Mouse (Mus musculus) erythroid progenitor cell, adult 5-6 weeks (primary cell): Measurements from ENCODE around the gene Pigyl. TPM values are rescaled to one million over a fixed set of nuclear protein-coding genes. Genes with fewer than 3 reads are reported as not detected.

ENCODE experiments used
- ATAC-seq: replicated peaks from 2 replicates; pipeline ENCODE4 v1.8.0; 2016; ENCODE audit warnings: moderate number of reproducible peaks, mild to moderate bottlenecking, moderate TSS enrichment, inconsistent platforms; ENCODE audit not compliant: poor library complexity, low FRiP score, severe bottlenecking
- total RNA-seq, 2 experiments: library from RNA; stranded (forward) in 1 of 2; stranded (reverse) in 1 of 2; fragments of 150-400 nt in 1 of 2; fragments of 186-747, 209-891 nt in 1 of 2; gene quantifications; 2 replicates each; pipeline versions ENCODE4 v1.2.3 to v1.2.4; 2015 to 2017; ENCODE audit warnings: low replicate concordance in 2 of 2

Gene Pigyl
- total RNA-seq, 2 experiments from 2014 or later: 2.9 to 6.8 TPM

- ATAC-seq: no peak
Observed at GRCm38 (mm10) chr9:22169327-22169726, 12.7 kb downstream of the Pigyl start.

- ATAC-seq: 0 out of 2 replicates have a peak, but pooled peaks have one; percentile 34
Observed at GRCm38 (mm10) chr9:22172318-22172717, 15.7 kb downstream of the Pigyl start.

DNA sequence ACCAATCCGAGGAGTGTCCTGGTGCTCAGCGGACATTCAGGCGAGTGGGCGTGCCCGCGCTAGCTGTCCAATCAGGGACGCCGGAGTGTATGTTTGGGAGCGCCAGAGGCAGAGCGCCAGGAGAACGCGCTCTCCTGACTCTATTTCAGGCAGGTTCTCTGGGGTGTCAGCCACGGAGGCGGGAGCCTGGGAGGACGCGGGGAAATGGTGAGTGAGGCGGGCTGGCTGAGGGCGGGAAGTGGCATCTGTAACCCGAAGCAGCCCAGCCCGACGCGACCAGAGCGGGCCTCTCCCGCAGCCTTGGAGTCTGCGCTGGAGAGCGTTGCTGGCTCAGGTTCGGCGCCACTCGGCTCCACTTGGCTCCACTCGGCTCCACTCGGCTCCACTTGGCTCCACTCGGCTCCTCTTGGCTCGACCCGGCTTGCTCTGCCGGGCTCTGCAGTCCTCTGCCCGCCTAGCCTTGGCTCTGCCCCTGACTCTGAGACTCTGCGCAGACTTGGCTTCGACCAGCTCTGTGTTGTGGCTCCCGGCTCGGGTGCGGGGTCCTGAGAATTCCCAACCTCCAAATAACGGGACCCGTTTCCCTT is 31.5 kb downstream of the Pigyl start, which contains the start of gene Zfp872:
TSS of gene Zfp872 (plus strand) at position 66 of the 587 bp plus-strand sequence.
- ATAC-seq: no peak

DNA sequence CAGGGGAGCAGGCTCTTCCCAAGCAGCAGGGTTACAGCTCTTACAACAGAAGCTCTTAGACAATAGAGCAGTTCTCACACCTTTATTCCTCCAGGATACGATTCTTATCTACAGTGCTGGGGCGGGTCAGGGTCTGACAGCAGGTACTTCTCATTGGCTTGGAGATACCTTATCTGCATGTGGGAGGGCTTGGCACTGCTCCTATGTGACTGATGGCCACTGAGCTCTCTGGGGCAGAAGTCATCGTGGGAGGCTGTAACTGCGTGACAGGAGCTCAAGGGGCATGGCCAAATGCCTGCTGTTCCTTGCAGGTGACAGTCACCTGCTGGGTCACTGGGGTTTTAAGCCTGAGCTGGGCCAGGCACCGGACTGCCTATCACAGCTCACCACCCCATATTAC is 39.8 kb downstream of the Pigyl start:
- ATAC-seq: no peak

Other genes with a start within 250 kb of the Pigyl start
- 3.8 and 7.2 TPM in 2 replicates for gene Rab3d, start 238.7 kb upstream of the Pigyl start, total RNA-seq (2015; ENCODE audit: low replicate concordance)
- gene Rab3d, start 238.7 kb upstream of the Pigyl start, total RNA-seq (2017; ENCODE audit: low replicate concordance): 5.0 and 11.6 TPM in 2 replicates
- gene Ccdc159, start 229.4 kb upstream of the Pigyl start, total RNA-seq (2015; ENCODE audit: low replicate concordance): not detected in 2 replicates
- gene Ccdc159, start 229.4 kb upstream of the Pigyl start, total RNA-seq (2017; ENCODE audit: low replicate concordance): not detected in 2 replicates
- 13.8 TPM in 1 of 2 replicates, not detected in the other for gene Tmem205, start 229.3 kb upstream of the Pigyl start, total RNA-seq (2015; ENCODE audit: low replicate concordance)
- not detected in 2 replicates for gene Tmem205, start 229.3 kb upstream of the Pigyl start, total RNA-seq (2017; ENCODE audit: low replicate concordance)
- 1.3 TPM in 1 of 2 replicates, not detected in the other for gene Plppr2, start 219.8 kb upstream of the Pigyl start, total RNA-seq (2015; ENCODE audit: low replicate concordance)
- not detected in 2 replicates for gene Plppr2, start 219.8 kb upstream of the Pigyl start, total RNA-seq (2017; ENCODE audit: low replicate concordance)
- 0.42 and 3.2 TPM in 2 replicates for gene Swsap1, start 201.1 kb upstream of the Pigyl start, total RNA-seq (2015; ENCODE audit: low replicate concordance)
- 0.51 TPM in 1 of 2 replicates, not detected in the other for gene Swsap1, start 201.1 kb upstream of the Pigyl start, total RNA-seq (2017; ENCODE audit: low replicate concordance)
- gene Epor, start 193.3 kb upstream of the Pigyl start, total RNA-seq (2015; ENCODE audit: low replicate concordance): 244 and 249 TPM in 2 replicates
- gene Epor, start 193.3 kb upstream of the Pigyl start, total RNA-seq (2017; ENCODE audit: low replicate concordance): 188 and 199 TPM in 2 replicates
- not detected in 2 replicates for gene Rgl3, start 167.4 kb upstream of the Pigyl start, total RNA-seq (2015; ENCODE audit: low replicate concordance)
- not detected in 2 replicates for gene Rgl3, start 167.4 kb upstream of the Pigyl start, total RNA-seq (2017; ENCODE audit: low replicate concordance)
- gene Ccdc151, start 154.2 kb upstream of the Pigyl start, total RNA-seq (2015; ENCODE audit: low replicate concordance): not detected in 2 replicates
- not detected in 2 replicates for gene Ccdc151, start 154.2 kb upstream of the Pigyl start, total RNA-seq (2017; ENCODE audit: low replicate concordance)
- gene Prkcsh, start 154.0 kb upstream of the Pigyl start, total RNA-seq (2015; ENCODE audit: low replicate concordance): 27.0 and 27.7 TPM in 2 replicates
- gene Prkcsh, start 154.0 kb upstream of the Pigyl start, total RNA-seq (2017; ENCODE audit: low replicate concordance): 41.6 and 62.9 TPM in 2 replicates
- not detected in 2 replicates for gene Elavl3, start 104.8 kb upstream of the Pigyl start, total RNA-seq (2015; ENCODE audit: low replicate concordance)
- not detected in 2 replicates for gene Elavl3, start 104.8 kb upstream of the Pigyl start, total RNA-seq (2017; ENCODE audit: low replicate concordance)
- not detected in 2 replicates for gene Gm49318, start 85.6 kb upstream of the Pigyl start, total RNA-seq (2015; ENCODE audit: low replicate concordance)
- not detected in 2 replicates for gene Gm49318, start 85.6 kb upstream of the Pigyl start, total RNA-seq (2017; ENCODE audit: low replicate concordance)
- gene Zfp653, start 85.5 kb upstream of the Pigyl start, total RNA-seq (2015; ENCODE audit: low replicate concordance): 2.1 and 6.1 TPM in 2 replicates
- gene Zfp653, start 85.5 kb upstream of the Pigyl start, total RNA-seq (2017; ENCODE audit: low replicate concordance): 6.0 and 11.2 TPM in 2 replicates
- gene Ecsit, start 71.4 kb upstream of the Pigyl start, total RNA-seq (2015; ENCODE audit: low replicate concordance): 3.4 TPM in 1 of 2 replicates, not detected in the other
- 2.0 and 4.9 TPM in 2 replicates for gene Ecsit, start 71.4 kb upstream of the Pigyl start, total RNA-seq (2017; ENCODE audit: low replicate concordance)
- not detected in 2 replicates for gene Cnn1, start 57.6 kb upstream of the Pigyl start, total RNA-seq (2015; ENCODE audit: low replicate concordance)
- not detected in 2 replicates for gene Cnn1, start 57.6 kb upstream of the Pigyl start, total RNA-seq (2017; ENCODE audit: low replicate concordance)
- 70.8 and 101 TPM in 2 replicates for gene Elof1, start 39.7 kb upstream of the Pigyl start, total RNA-seq (2015; ENCODE audit: low replicate concordance)
- gene Elof1, start 39.7 kb upstream of the Pigyl start, total RNA-seq (2017; ENCODE audit: low replicate concordance): 21.3 and 26.2 TPM in 2 replicates
- 98.5 and 142 TPM in 2 replicates for gene Acp5, start 21.1 kb upstream of the Pigyl start, total RNA-seq (2015; ENCODE audit: low replicate concordance)
- gene Acp5, start 21.1 kb upstream of the Pigyl start, total RNA-seq (2017; ENCODE audit: low replicate concordance): 95.8 and 125 TPM in 2 replicates
- not detected in 2 replicates for gene Zfp872, start 31.2 kb downstream of the Pigyl start, total RNA-seq (2015; ENCODE audit: low replicate concordance)
- gene Zfp872, start 31.2 kb downstream of the Pigyl start, total RNA-seq (2017; ENCODE audit: low replicate concordance): not detected in 2 replicates
- 12.3 and 15.5 TPM in 2 replicates for gene Zfp809, start 68.9 kb downstream of the Pigyl start, total RNA-seq (2015; ENCODE audit: low replicate concordance)
- 14.1 and 20.1 TPM in 2 replicates for gene Zfp809, start 68.9 kb downstream of the Pigyl start, total RNA-seq (2017; ENCODE audit: low replicate concordance)
- 0.36 TPM in 1 of 2 replicates, not detected in the other for gene Zfp599, start 103.0 kb downstream of the Pigyl start, total RNA-seq (2015; ENCODE audit: low replicate concordance)
- gene Zfp599, start 103.0 kb downstream of the Pigyl start, total RNA-seq (2017; ENCODE audit: low replicate concordance): 0.77 and 1.1 TPM in 2 replicates
- 2.1 and 4.3 TPM in 2 replicates for gene Zfp810, start 150.8 kb downstream of the Pigyl start, total RNA-seq (2015; ENCODE audit: low replicate concordance)
- 0.64 and 4.5 TPM in 2 replicates for gene Zfp810, start 150.8 kb downstream of the Pigyl start, total RNA-seq (2017; ENCODE audit: low replicate concordance)
- 461 and 582 TPM in 2 replicates for gene Anln, start 232.3 kb downstream of the Pigyl start, total RNA-seq (2015; ENCODE audit: low replicate concordance)
- gene Anln, start 232.3 kb downstream of the Pigyl start, total RNA-seq (2017; ENCODE audit: low replicate concordance): 576 and 591 TPM in 2 replicates